Mouse (Mus musculus) embryonic facial prominence, embryonic 15.5 days (tissue): Measurements from ENCODE around the gene Agpat4. TPM values are rescaled to one million over a fixed set of nuclear protein-coding genes. Genes with fewer than 3 reads are reported as not detected.

ENCODE experiments used
- ATAC-seq: fragments of 200-750 bp; cut with Nextera tagmentation; 2 replicates; pipeline ENCODE4 v1.8.0; 2017; ENCODE audit warnings: low read depth, moderate TSS enrichment; ENCODE audit not compliant: insufficient number of reproducible peaks, low FRiP score, low TSS enrichment
- H3K27ac ChIP-seq: fragments of 300-500 bp; sonication (generic); replicated peaks from 2 replicates; pipeline ENCODE4 v1.5.1; 2015; ENCODE audit warnings: mild to moderate bottlenecking, inconsistent platforms
- H3K27me3 ChIP-seq: fragments of 300-500 bp; sonication (generic); 2 replicates; pipeline ENCODE4 v1.6.1; 2015; ENCODE audit warnings: inconsistent platforms
- H3K36me3 ChIP-seq: fragments of 300-500 bp; sonication (generic); 2 replicates; pipeline ENCODE4 v1.6.1; 2015; ENCODE audit warnings: mild to moderate bottlenecking, inconsistent platforms
- H3K4me1 ChIP-seq: fragments of 300-500 bp; sonication (generic); 2 replicates; pipeline ENCODE4 v1.6.1; 2015; ENCODE audit warnings: inconsistent platforms
- H3K4me2 ChIP-seq: fragments of 300-500 bp; sonication (generic); replicated peaks from 2 replicates; pipeline ENCODE4 v1.6.1; 2015; ENCODE audit warnings: mild to moderate bottlenecking, inconsistent platforms
- H3K4me3 ChIP-seq: fragments of 300-500 bp; sonication (generic); replicated peaks from 2 replicates; pipeline ENCODE4 v1.5.1; 2015; ENCODE audit warnings: mild to moderate bottlenecking, inconsistent platforms
- H3K9ac ChIP-seq: fragments of 300-500 bp; sonication (generic); 2 replicates; pipeline ENCODE4 v1.6.1; 2015; ENCODE audit warnings: inconsistent platforms
- H3K9me3 ChIP-seq: fragments of 300-500 bp; sonication (generic); replicated peaks from 2 replicates; pipeline ENCODE4 v1.6.1; 2016; ENCODE audit warnings: inconsistent platforms
- WGBS: fragments of 180-500 bp; shearing (Covaris S2); methylation state at CpG from one replicate; pipeline ENCODE4 v1.1.7; 2015; 5-methylcytosine and 5-hydroxymethylcytosine counted together
- polyA plus RNA-seq: library from polyadenylated mRNA; unstranded; fragments of >200 nt; fragmentation: Nextera tagmentation; extraction: Ambion mirVana; gene quantifications from 2 replicates; pipeline ENCODE4 v1.2.1, GENCODE M21; 2015

Gene Agpat4
- polyA plus RNA-seq, 1 experiment from 2014 or later: 51.3 TPM

- 0 out of 2 replicates have a peak, but pooled peaks cover 5% of the 10 kb centered on the region for H3K4me1 ChIP-seq
- no peak overlapping the region for H3K9ac ChIP-seq
Measured at GRCm38 (mm10) chr17:12226551-12226950, 108.0 kb downstream of the Agpat4 start.

GRCm38 (mm10) chr17:12228001-12228400, 109.5 kb downstream of the Agpat4 start:
- Histone ChIP-seq H3K4me1 (0 out of 2 replicates have a peak, but pooled peaks cover 5% of the 10 kb centered on the region), H3K4me3 (no peak overlapping the region), H3K9me3 (no peaks in the 10 kb centered on the region), H3K36me3 (peaks cover 52% of the 10 kb centered on the region), H3K4me2 (no peak overlapping the region), H3K9ac (no peak overlapping the region), H3K27ac (no peak overlapping the region), H3K27me3 (no peaks in the 10 kb centered on the region)
- WGBS: 83% methylated on average over 10 of the region's 10 CpGs
- ATAC-seq: no peak

More at GRCm38 (mm10) chr17:12226551-12226950, 108.0 kb downstream of the Agpat4 start:
- ATAC-seq: no peak
- H3K36me3 ChIP-seq: peaks cover 45% of the 10 kb centered on the region
- H3K9me3 ChIP-seq: no peaks in the 10 kb centered on the region
- H3K4me3 ChIP-seq: no peak overlapping the region
- H3K27ac ChIP-seq: no peak overlapping the region
- H3K4me2 ChIP-seq: no peak overlapping the region
- H3K27me3 ChIP-seq: no peaks in the 10 kb centered on the region
- WGBS: 22% methylated on average over 12 of the region's 12 CpGs

- no peak overlapping the region for H3K27ac ChIP-seq
- peaks cover 54% of the 10 kb centered on the region for H3K36me3 ChIP-seq
- no peaks in the 10 kb centered on the region for H3K9me3 ChIP-seq
- H3K4me3 ChIP-seq: no peak overlapping the region
- H3K9ac ChIP-seq: no peak overlapping the region
- no peak for ATAC-seq
- 0 out of 2 replicates have a peak, but pooled peaks cover 5% of the 10 kb centered on the region for H3K4me1 ChIP-seq
- no peaks in the 10 kb centered on the region for H3K27me3 ChIP-seq
- WGBS: 89% methylated on average over 7 of the region's 7 CpGs
- H3K4me2 ChIP-seq: no peak overlapping the region
Measured at GRCm38 (mm10) chr17:12228471-12228870, 110.0 kb downstream of the Agpat4 start.

GRCm38 (mm10) chr17:12229756-12230155, 111.3 kb downstream of the Agpat4 start:
- Histone ChIP-seq H3K9me3 (no peaks in the 10 kb centered on the region), H3K27ac (no peak overlapping the region), H3K4me2 (no peak overlapping the region), H3K36me3 (peaks cover 63% of the 10 kb centered on the region), H3K27me3 (no peaks in the 10 kb centered on the region), H3K9ac (no peak overlapping the region), H3K4me3 (no peak overlapping the region), H3K4me1 (0 out of 2 replicates have a peak, but pooled peaks cover 5% of the 10 kb centered on the region)
- ATAC-seq: no peak
- 88% methylated on average over 9 of the region's 9 CpGs for WGBS

GRCm38 (mm10) chr17:12230167-12230566, 111.7 kb downstream of the Agpat4 start:
- no peaks in the 10 kb centered on the region for H3K27me3 ChIP-seq
- no peak overlapping the region for H3K4me2 ChIP-seq
- H3K36me3 ChIP-seq: peaks cover 67% of the 10 kb centered on the region
- H3K4me1 ChIP-seq: 0 out of 2 replicates have a peak, but pooled peaks cover 5% of the 10 kb centered on the region
- H3K9ac ChIP-seq: no peak overlapping the region
- no peak for ATAC-seq
- no peaks in the 10 kb centered on the region for H3K9me3 ChIP-seq
- H3K27ac ChIP-seq: no peak overlapping the region
- H3K4me3 ChIP-seq: no peak overlapping the region
- WGBS: 73% methylated on average over 6 of the region's 6 CpGs

GRCm38 (mm10) chr17:12231087-12231486, 112.6 kb downstream of the Agpat4 start:
- Histone ChIP-seq H3K36me3 (peaks cover 76% of the 10 kb centered on the region), H3K4me2 (no peak overlapping the region), H3K27me3 (no peaks in the 10 kb centered on the region), H3K9me3 (no peaks in the 10 kb centered on the region), H3K27ac (no peak overlapping the region), H3K4me1 (0 out of 2 replicates have a peak, but pooled peaks cover 5% of the 10 kb centered on the region), H3K4me3 (no peak overlapping the region), H3K9ac (no peak overlapping the region)
- no peak for ATAC-seq
- 82% methylated on average over 7 of the region's 7 CpGs for WGBS

GRCm38 (mm10) chr17:12232724-12233123, 114.2 kb downstream of the Agpat4 start:
- H3K4me1 ChIP-seq: no peaks in the 10 kb centered on the region
- H3K4me2 ChIP-seq: no peak overlapping the region
- H3K36me3 ChIP-seq: peaks cover 83% of the 10 kb centered on the region
- H3K27ac ChIP-seq: no peak overlapping the region
- no peak overlapping the region for H3K4me3 ChIP-seq
- no peaks in the 10 kb centered on the region for H3K27me3 ChIP-seq
- no peaks in the 10 kb centered on the region for H3K9me3 ChIP-seq
- no peak for ATAC-seq
- H3K9ac ChIP-seq: no peak overlapping the region
- WGBS: 89% methylated on average over 6 of the region's 6 CpGs

GRCm38 (mm10) chr17:12240701-12241100, 122.2 kb downstream of the Agpat4 start:
- 76% methylated on average over 3 of the region's 3 CpGs for WGBS
- ATAC-seq: no peak

GRCm38 (mm10) chr17:12249783-12250504, 131.4 kb downstream of the Agpat4 start:
- no peak overlapping the region for H3K9ac ChIP-seq
- H3K27me3 ChIP-seq: no peaks in the 10 kb centered on the region
- H3K4me2 ChIP-seq: no peak overlapping the region
- no peak overlapping the region for H3K27ac ChIP-seq
- ATAC-seq: no peak
- WGBS: 93% methylated on average over 19 of the region's 19 CpGs
- peaks cover 76% of the 10 kb centered on the region for H3K36me3 ChIP-seq
- no peaks in the 10 kb centered on the region for H3K4me1 ChIP-seq
- H3K9me3 ChIP-seq: no peaks in the 10 kb centered on the region
- no peak overlapping the region for H3K4me3 ChIP-seq

More at GRCm38 (mm10) chr17:12240701-12241100, 122.2 kb downstream of the Agpat4 start:
- Histone ChIP-seq H3K9ac (no peak overlapping the region), H3K36me3 (peaks cover 50% of the 10 kb centered on the region), H3K27me3 (no peaks in the 10 kb centered on the region), H3K9me3 (no peaks in the 10 kb centered on the region), H3K4me1 (no peaks in the 10 kb centered on the region), H3K27ac (no peak overlapping the region), H3K4me3 (no peak overlapping the region), H3K4me2 (no peak overlapping the region)

GRCm38 (mm10) chr17:12250581-12250980, 132.1 kb downstream of the Agpat4 start:
- WGBS: 97% methylated on average over 9 of the region's 9 CpGs
- Histone ChIP-seq H3K9ac (no peak overlapping the region), H3K9me3 (no peaks in the 10 kb centered on the region), H3K4me1 (no peaks in the 10 kb centered on the region), H3K36me3 (peaks cover 78% of the 10 kb centered on the region), H3K27me3 (no peaks in the 10 kb centered on the region), H3K4me3 (no peak overlapping the region), H3K27ac (no peak overlapping the region), H3K4me2 (no peak overlapping the region)
- no peak for ATAC-seq

- Histone ChIP-seq H3K4me2 (no peak overlapping the region), H3K9ac (no peak overlapping the region), H3K4me1 (no peaks in the 10 kb centered on the region), H3K9me3 (no peaks in the 10 kb centered on the region), H3K27me3 (no peaks in the 10 kb centered on the region), H3K4me3 (no peak overlapping the region), H3K27ac (no peak overlapping the region), H3K36me3 (peaks cover 85% of the 10 kb centered on the region)
- 96% methylated on average over 11 of the region's 11 CpGs for WGBS
- ATAC-seq: no peak
Measured at GRCm38 (mm10) chr17:12256142-12256541, 137.6 kb downstream of the Agpat4 start.

GRCm38 (mm10) chr17:12258517-12258916, 140.0 kb downstream of the Agpat4 start:
- Histone ChIP-seq H3K36me3 (peaks cover 63% of the 10 kb centered on the region), H3K9me3 (no peaks in the 10 kb centered on the region), H3K4me2 (no peak overlapping the region), H3K4me1 (peaks cover 10% of the 10 kb centered on the region), H3K4me3 (no peak overlapping the region), H3K27me3 (no peaks in the 10 kb centered on the region), H3K9ac (no peak overlapping the region), H3K27ac (no peak overlapping the region)
- WGBS: 64% methylated on average over 6 of the region's 6 CpGs
- ATAC-seq: no peak
